Mouse (Mus musculus): ENCODE results near the gene Sptbn2.

DNA sequence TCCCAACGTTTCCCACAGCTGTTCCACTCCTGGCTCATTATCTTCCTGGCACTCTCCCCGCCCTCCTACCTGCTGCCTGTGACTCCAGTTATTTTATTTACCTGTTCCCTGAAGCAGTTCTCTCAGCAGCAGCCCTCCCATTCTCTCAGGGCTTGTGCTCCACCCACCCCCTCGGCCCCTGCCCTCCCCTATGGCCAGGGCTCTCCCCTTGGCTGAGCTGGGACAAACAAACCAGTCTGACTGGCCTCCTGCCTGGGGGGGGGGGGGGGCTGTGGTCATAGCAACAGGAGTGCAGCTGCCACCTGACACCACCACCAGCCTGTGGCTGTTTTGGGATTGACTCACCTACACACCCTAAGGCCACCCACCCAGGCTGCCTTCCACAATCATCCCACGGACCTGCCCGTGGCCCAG is 8.4 kb downstream of the Sptbn2 start:
- TF ChIP-seq CTCF (IDR thresholded peaks at IDR 0.05; ENCODE audit: borderline replicate concordance, extremely low read depth, insufficient read depth, insufficient read length) (no peak), POLR2A (IDR thresholded peaks at IDR 0.05; ENCODE audit: borderline replicate concordance, extremely low read depth, insufficient read depth, insufficient read length, poor library complexity, severe bottlenecking) (no peak)
